Mouse (Mus musculus) kidney, adult 2 months (tissue): Measurements from ENCODE around the gene Prm2. TPM values are rescaled to one million over a fixed set of nuclear protein-coding genes. Genes with fewer than 3 reads are reported as not detected.

ENCODE experiments used
- DNase-seq: peaks from one replicate; pipeline ENCODE4 v3.0.0; 2021
- H3K27ac ChIP-seq: fragments of 200-500 bp; 2 replicates; pipeline ENCODE4 v1.5.1; 2012; ENCODE audit warnings: low read depth, low read length, control low read depth, inconsistent platforms; ENCODE audit not compliant: insufficient read depth
- H3K27me3 ChIP-seq: fragments of 200-500 bp; replicated peaks from 2 replicates; pipeline ENCODE4 v1.6.1; 2012; ENCODE audit warnings: mild to moderate bottlenecking, moderate library complexity, low read length, inconsistent platforms; ENCODE audit not compliant: control insufficient read depth, insufficient read depth
- H3K36me3 ChIP-seq: fragments of 200-500 bp; 2 replicates; pipeline ENCODE4 v1.6.1; 2012; ENCODE audit warnings: mild to moderate bottlenecking, moderate library complexity, low read length, inconsistent platforms; ENCODE audit not compliant: control insufficient read depth, insufficient read depth
- H3K4me1 ChIP-seq: fragments of 200-500 bp; 2 replicates; pipeline ENCODE4 v1.6.1; 2011; ENCODE audit warnings: low read length; ENCODE audit not compliant: control insufficient read depth, insufficient read depth
- H3K4me3 ChIP-seq: fragments of 200-500 bp; 2 replicates; pipeline ENCODE4 v1.5.1; 2011; ENCODE audit warnings: mild to moderate bottlenecking, low read depth, low read length, control low read depth; ENCODE audit not compliant: insufficient read depth
- CTCF ChIP-seq: fragments of 200-500 bp; conservative IDR thresholded peaks from 2 replicates; pipeline ENCODE4 v1.5.1; 2011; ENCODE audit warnings: low read depth, mild to moderate bottlenecking, control low read depth, low read length, moderate library complexity, mixed read lengths; ENCODE audit not compliant: insufficient read depth, insufficient read length
- POLR2A ChIP-seq: fragments of 200-500 bp; IDR thresholded peaks from one replicate; pipeline ENCODE4 v1.6.1; 2011; ENCODE audit warnings: low read depth, low read length, control low read depth
- WGBS: fragments of 180-500 bp; shearing (Covaris S2); methylation state at CpG from one replicate; pipeline ENCODE4 v1.1.7; 2018; 5-methylcytosine and 5-hydroxymethylcytosine counted together
- polyA plus RNA-seq: library from polyadenylated mRNA; depleted of rRNA; stranded (reverse); fragments of >200 nt; gene quantifications from 2 replicates; pipeline ENCODE4 v1.2.3, GENCODE M21; 2012

The Prm2 gene
- polyA plus RNA-seq, 1 experiment, result 1.8 TPM

DNA sequence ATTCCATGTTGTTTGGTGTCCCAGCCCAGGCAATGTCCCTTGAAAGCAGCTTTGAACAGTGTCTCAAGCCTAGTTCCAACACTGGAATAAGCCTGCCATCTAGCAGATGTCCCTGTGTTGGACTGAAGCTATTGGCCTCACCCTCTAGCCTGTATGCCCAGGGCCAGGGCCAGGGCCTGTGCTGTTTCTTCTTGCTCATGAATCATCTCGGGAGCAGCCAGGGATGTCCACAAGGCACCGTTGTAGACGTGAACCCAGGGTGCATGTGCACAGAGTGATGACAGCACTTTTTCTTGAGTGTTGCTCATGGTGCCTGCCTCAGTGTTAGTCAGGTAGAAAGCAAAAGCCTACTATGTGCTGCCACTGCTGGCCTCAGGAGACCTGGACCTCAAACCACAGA lies 41.3 kb upstream of the Prm2 start:
- TF ChIP-seq POLR2A (no peak), CTCF (no peak)
- WGBS, result 83% methylated on average over 3 of the region's 3 CpGs
- no peak for DNase-seq
- no peak overlapping the region for H3K27ac ChIP-seq
- no peaks in the 10 kb centered on the region for H3K27me3 ChIP-seq
- H3K4me1 ChIP-seq, result peaks cover 4% of the 10 kb centered on the region
- H3K4me3 ChIP-seq, result no peak overlapping the region
- no peaks in the 10 kb centered on the region for H3K36me3 ChIP-seq

DNA sequence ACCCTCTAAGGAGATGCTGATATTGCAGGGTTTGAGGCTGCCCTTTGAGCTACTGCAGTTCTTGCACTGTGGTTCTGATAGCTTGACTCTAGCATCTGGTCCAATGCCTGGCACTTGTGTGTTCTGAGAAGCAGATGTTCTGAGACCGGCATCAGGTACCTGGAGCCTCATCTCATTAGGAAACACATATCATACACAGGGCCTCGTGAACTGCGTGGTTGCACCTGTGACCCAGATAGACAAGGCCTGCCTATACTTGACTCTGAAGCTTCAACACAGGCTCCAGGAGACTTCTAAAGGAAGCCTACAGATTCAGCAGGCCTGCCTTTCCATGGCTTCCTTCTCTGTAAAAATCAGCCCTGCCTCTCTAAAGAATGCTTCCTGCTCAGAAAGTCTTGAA lies 40.5 kb upstream of the Prm2 start:
- no peak for DNase-seq
- no peaks in the 10 kb centered on the region for H3K36me3 ChIP-seq
- H3K4me1 ChIP-seq, result peaks cover 4% of the 10 kb centered on the region
- WGBS, result 96% methylated on average over 3 of the region's 3 CpGs
- H3K27me3 ChIP-seq, result no peaks in the 10 kb centered on the region
- no peak overlapping the region for H3K4me3 ChIP-seq
- TF ChIP-seq POLR2A (no peak), CTCF (no peak)
- H3K27ac ChIP-seq, result no peak overlapping the region

DNA sequence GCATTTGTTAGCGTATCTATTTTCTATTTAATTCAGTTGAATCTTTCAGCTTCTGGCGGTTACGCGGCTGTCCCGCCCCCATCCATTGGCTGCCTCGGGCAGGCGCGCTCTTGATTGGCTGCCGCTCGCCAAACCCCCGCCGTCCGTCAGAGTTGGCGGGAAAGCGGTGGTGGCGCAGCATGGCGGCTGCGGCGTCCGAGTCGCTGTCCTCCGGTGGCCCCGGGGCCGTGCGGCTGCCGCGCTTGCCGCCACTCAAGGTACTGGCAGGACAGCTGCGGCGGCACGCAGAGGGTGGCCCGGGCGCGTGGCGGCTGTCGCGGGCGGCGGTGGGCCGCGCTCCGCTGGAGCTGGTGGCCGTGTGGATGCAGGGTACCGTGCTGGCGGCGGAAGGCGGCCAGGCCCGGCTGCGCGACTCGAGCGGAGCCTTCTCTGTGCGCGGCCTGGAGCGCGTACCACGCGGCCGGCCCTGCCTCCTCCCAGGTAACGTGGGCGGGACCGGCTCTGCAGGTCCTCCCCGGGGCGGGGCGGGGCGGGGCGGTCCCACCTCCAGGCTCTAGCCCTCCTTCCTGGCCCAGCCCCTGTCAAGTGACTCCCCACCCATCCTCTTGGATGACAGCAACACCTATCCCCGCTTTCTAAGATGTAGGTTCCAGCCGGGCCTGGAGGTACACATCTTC lies 39.1 kb upstream of the Prm2 start, which contains the start of gene Rmi2:
Gene Rmi2, plus strand, starts transcription at position 149 of the 677 bp plus-strand sequence.
- DNase-seq, result peak; percentile 90
- Histone ChIP-seq H3K4me3 (peak within 1 kb of the TSS; percentile 76), H3K27ac (no peak within 1 kb of the TSS), H3K36me3 (no peaks in the 10 kb centered on the region), H3K27me3 (no peaks in the 10 kb centered on the region), H3K4me1 (peaks cover 4% of the 10 kb centered on the region)
- 1% methylated on average over 66 of the region's 69 CpGs for WGBS
- TF ChIP-seq CTCF (no peak), POLR2A (no peak)

DNA sequence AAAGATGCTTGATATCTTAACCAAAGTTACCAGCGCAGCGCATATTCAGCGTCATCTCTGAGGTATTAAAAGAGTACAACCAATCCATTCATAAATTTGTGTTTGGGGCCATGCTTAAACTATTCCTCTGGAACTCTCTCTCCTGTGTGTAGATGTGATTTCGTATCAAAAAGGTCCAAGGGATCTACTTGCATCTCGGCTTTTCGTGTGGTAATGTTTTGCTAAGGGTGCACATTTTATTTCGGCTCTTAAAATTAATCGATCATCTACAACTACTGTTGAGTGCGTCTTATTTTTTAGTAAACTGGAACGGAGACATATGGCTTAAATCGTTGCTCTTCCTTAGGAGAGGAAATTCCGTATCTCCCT lies 38.6 kb upstream of the Prm2 start:
- Histone ChIP-seq H3K4me3 (no peak overlapping the region; the same call in 1 of the 2 replicates), H3K4me1 (peaks cover 4% of the 10 kb centered on the region), H3K27ac (no peak overlapping the region), H3K36me3 (no peaks in the 10 kb centered on the region), H3K27me3 (no peaks in the 10 kb centered on the region)
- no peak for TF ChIP-seq CTCF
- TF ChIP-seq POLR2A, result no peak
- WGBS, result 6% methylated on average over 12 of the region's 12 CpGs
- no peak for DNase-seq

DNA sequence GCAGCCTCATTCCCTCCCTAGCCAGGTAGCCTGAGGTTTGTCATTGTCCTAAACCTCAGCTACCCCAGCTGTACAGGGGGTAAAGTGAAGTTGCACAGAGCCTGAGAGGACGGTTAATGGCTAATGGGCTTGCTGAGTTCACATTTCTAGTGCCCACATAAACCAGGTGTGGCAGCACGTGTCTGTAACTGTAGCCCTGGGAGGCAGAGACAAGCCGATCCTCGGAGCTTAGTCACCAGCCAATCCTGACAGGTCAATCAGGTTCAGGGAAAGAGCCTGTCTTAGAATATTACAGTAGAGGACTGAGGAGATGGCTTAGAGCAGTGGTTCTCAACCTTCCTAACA lies 32.5 kb upstream of the Prm2 start:
- DNase-seq, result peak; percentile 71
- TF ChIP-seq POLR2A (no peak), CTCF (no peak)
- Histone ChIP-seq H3K36me3 (no peaks in the 10 kb centered on the region), H3K4me1 (no peaks in the 10 kb centered on the region), H3K4me3 (no peak overlapping the region), H3K27me3 (no peaks in the 10 kb centered on the region), H3K27ac (no peak overlapping the region)
- WGBS, result 48% methylated on average over 4 of the region's 4 CpGs

DNA sequence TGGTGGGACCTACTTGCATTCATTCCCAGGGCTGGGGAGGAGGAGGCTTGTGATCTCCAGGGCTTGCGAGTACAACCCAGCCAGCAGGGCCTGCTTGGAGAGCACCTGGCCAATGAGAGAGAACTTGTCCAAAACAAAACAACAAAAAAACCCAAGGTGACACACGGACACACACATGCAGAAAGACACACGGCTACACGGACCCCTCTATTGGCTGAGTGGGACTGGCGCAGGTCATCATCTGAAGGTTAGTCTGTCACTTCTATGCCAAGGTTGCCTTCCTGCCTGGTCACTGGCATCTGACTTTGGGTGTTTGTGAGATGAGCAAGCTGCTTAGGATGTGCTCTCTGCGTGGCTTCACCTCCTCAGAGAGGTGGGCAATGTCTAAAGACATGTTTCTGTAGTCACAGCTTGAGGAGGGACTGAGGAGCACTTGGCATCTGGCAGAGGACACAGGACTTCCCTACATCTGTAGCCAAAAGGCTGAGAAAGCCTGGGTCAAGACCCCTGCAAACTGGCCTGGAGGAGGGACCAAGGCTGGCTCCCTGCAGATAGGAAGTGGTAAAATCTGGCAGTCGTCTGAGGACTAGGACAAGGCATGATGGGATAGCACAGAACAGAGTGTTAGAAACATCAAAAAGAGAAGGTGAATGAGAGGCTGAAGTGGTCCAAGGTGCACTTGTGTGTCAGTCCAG lies 32.0 kb upstream of the Prm2 start:
- TF ChIP-seq CTCF (no peak), POLR2A (no peak)

DNA sequence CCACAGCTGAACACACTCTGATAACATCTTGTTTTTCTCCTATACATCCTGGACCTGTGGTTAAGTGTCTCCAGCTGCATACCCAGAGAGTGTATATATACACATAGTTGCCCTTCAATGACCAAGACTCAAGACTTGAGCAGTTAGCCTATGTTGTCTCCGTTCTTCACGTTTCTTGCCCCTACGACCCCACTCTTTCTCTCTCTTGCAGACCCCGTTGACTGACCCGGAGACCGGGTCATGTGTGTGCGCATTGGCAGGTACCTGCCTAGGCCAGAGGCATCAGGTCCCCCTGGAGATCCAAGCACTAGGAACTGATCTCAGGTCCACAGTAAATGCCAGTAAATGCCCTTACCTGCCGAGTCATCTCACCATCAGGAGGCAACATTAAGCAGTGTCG lies 31.3 kb upstream of the Prm2 start:
- H3K36me3 ChIP-seq, result no peaks in the 10 kb centered on the region
- no peak overlapping the region for H3K27ac ChIP-seq
- TF ChIP-seq CTCF (no peak), POLR2A (no peak)
- WGBS, result 95% methylated on average over 9 of the region's 9 CpGs
- H3K4me3 ChIP-seq, result no peak overlapping the region
- no peaks in the 10 kb centered on the region for H3K4me1 ChIP-seq
- no peak for DNase-seq
- H3K27me3 ChIP-seq, result no peaks in the 10 kb centered on the region

More for the DNA sequence above, 32.0 kb upstream of the Prm2 start:
- no peaks in the 10 kb centered on the region for H3K27me3 ChIP-seq
- no peaks in the 10 kb centered on the region for H3K4me1 ChIP-seq
- H3K4me3 ChIP-seq, result no peak overlapping the region
- H3K27ac ChIP-seq, result no peak overlapping the region
- no peaks in the 10 kb centered on the region for H3K36me3 ChIP-seq
- WGBS, result 84% methylated on average over 7 of the region's 7 CpGs
- DNase-seq, result no peak
